Mouse (Mus musculus) forebrain, embryonic 10.5 days (tissue): ENCODE data around the gene Slc28a3. TPM values are rescaled to one million over a fixed set of nuclear protein-coding genes. Genes with fewer than 3 reads are reported as not detected.

Experiments used
- DNase-seq: peaks from one replicate; pipeline ENCODE4 v3.0.0-alpha.2; 2017; ENCODE audit warnings: low spot score; ENCODE audit errors: extremely low spot score
- H3K27ac ChIP-seq: fragments of 300-500 bp; sonication (generic); 2 replicates; pipeline ENCODE4 v1.5.1; 2016; ENCODE audit warnings: mild to moderate bottlenecking
- H3K27me3 ChIP-seq: fragments of 300-500 bp; sonication (generic); 2 replicates; pipeline ENCODE4 v1.6.1; 2016; ENCODE audit warnings: mild to moderate bottlenecking; ENCODE audit not compliant: poor library complexity, severe bottlenecking
- H3K36me3 ChIP-seq: fragments of 300-500 bp; sonication (generic); replicated peaks from 2 replicates; pipeline ENCODE4 v1.6.1; 2016; ENCODE audit warnings: mild to moderate bottlenecking, moderate library complexity
- H3K4me1 ChIP-seq: fragments of 300-500 bp; sonication (generic); 2 replicates; pipeline ENCODE4 v1.6.1; 2016
- H3K4me3 ChIP-seq: fragments of 300-500 bp; sonication (generic); 2 replicates; pipeline ENCODE4 v1.5.1; 2016; ENCODE audit warnings: mild to moderate bottlenecking, moderate library complexity
- H3K9me3 ChIP-seq: fragments of 300-500 bp; sonication (generic); 2 replicates; pipeline ENCODE4 v1.6.1; 2016; ENCODE audit warnings: mild to moderate bottlenecking, moderate library complexity
- WGBS: fragments of 180-500 bp; shearing (Covaris S2); methylation state at CpG from one replicate; pipeline ENCODE4 v1.1.7; 2016; 5-methylcytosine and 5-hydroxymethylcytosine counted together
- polyA plus RNA-seq: library from polyadenylated mRNA; unstranded; fragments of >200 nt; fragmentation: Nextera tagmentation; extraction: Ambion mirVana; gene quantifications from 2 replicates; pipeline ENCODE4 v1.2.1, GENCODE M21; 2016

Slc28a3 gene
- polyA plus RNA-seq = 0.06 TPM in 1 of 2 replicates, not detected in the other

DNA sequence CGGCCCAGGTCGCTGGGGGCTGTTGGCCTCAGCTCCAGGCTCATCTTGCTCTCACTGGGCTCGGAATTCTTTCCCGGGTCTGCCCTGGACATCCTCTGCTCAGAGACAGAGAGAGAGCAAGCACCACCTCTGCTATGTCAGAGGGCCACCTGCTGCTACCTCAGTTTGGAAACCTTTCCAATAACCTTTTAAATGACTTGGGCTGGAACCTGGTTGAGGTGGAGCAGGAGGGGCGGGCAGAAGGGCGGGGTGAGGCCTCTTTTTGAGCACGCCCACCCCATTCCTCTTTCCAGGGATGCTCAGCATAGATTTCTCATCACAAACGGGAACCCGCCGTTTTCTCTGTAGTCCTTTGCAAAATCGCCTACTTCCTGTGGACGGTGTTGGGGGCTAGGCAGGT, at the start of gene Slc28a3:
TSS of gene Slc28a3 (minus strand) at position 162 of the 400 bp plus-strand sequence.
- no peak for DNase-seq
- H3K4me1 ChIP-seq = peaks cover 18% of the 10 kb centered on the region
- H3K27ac ChIP-seq = no peak within 1 kb of the TSS
- no peak within 1 kb of the TSS for H3K4me3 ChIP-seq
- 8% methylated on average over 12 of the region's 12 CpGs for WGBS
- H3K36me3 ChIP-seq = no peaks in the 10 kb centered on the region
- H3K27me3 ChIP-seq = peaks cover 26% of the 10 kb centered on the region
- no peaks in the 10 kb centered on the region for H3K9me3 ChIP-seq

DNA sequence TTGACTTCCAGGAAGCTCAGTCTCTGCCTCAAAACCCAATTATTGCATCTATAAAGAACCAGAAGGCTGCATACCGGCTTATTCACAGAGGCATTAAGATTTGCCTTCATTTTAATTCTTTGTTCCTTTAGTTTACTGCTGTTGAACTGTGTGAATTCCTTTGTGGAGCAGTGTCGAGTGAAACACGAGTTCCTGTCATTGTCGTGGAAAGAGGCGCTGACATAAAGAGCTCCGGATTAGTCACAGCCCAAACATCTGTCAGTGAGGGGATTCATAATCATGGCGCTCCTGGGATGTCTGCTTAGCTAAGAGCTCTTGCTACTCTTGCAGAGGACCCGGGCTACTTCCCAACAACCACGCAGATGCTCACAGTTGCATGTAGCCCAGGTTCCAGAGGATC, 47.3 kb upstream of the Slc28a3 start:
- Histone ChIP-seq H3K36me3 (no peaks in the 10 kb centered on the region), H3K9me3 (no peaks in the 10 kb centered on the region; the same call in 1 of the 2 replicates), H3K4me3 (no peak overlapping the region), H3K27me3 (no peaks in the 10 kb centered on the region), H3K4me1 (peaks cover 8% of the 10 kb centered on the region), H3K27ac (no peak overlapping the region)
- WGBS = 52% methylated on average over 9 of the region's 9 CpGs
- no peak for DNase-seq

DNA sequence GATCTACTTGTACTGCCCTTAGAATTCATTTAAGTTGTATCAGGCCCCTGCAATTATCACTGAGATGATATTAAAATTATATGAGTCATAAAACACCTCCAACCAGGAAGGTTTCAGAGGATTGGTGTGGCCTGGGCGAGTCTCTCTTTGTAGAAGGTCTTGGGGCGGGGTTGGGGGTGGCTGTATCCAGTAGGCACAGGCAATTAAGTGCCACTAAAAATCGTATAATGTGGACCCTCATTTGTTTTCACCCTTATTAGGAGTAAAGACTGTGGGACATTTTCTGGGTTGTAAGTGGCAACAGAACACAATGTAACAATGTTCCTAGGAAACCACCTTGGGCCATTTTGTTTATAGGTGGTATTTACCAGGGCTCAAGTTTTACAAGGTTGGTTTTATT, 46.2 kb upstream of the Slc28a3 start:
- Histone ChIP-seq H3K4me1 (peaks cover 8% of the 10 kb centered on the region), H3K27me3 (no peaks in the 10 kb centered on the region), H3K36me3 (no peaks in the 10 kb centered on the region), H3K9me3 (no peaks in the 10 kb centered on the region; the same call in 1 of the 2 replicates), H3K4me3 (no peak overlapping the region), H3K27ac (no peak overlapping the region)
- 86% methylated on average over 3 of the region's 3 CpGs for WGBS
- DNase-seq = no peak

DNA sequence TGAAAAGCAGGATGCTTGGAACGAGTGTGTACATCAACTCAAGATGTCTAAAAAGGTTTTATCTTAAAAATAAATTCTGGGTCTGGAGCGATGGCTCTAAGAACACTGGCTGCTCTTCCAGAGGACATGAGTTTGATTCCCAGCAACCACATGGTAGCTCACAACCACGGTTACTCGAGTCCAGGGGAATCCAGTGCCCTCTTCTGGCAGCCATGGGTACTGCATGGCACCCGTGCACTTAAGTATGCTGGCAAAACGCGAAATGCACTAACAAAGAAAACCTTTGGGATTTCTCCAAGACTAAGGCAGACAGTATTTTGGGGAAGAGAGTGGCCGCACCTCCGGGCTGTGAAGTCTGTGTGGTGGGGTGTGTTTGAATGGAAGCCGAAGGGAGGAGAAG, 44.9 kb upstream of the Slc28a3 start:
- Histone ChIP-seq H3K4me1 (peaks cover 8% of the 10 kb centered on the region), H3K9me3 (no peaks in the 10 kb centered on the region; the same call in 1 of the 2 replicates), H3K27ac (no peak overlapping the region), H3K27me3 (no peaks in the 10 kb centered on the region), H3K4me3 (no peak overlapping the region), H3K36me3 (no peaks in the 10 kb centered on the region)
- 81% methylated on average over 10 of the region's 10 CpGs for WGBS
- DNase-seq = no peak

DNA sequence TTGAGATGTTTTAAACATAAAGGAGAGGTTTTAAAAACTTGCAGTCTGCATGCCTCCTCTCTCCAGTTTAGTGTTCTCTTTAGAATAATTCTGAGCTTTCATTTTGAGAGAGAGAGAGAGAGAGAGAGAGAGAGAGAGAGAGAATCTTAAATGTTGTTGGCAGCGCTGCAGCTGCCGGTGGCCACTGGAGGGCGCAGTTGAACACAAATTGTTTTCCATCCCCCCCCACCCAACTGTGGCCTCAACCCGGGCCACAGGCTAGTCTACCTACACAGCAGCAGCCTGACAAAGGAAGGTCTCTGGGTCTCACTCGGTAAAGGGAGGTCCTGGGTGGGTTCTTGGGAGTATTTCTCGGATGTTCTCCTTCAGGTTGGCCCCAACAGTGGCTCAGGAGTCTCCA, 29.7 kb upstream of the Slc28a3 start:
- H3K9me3 ChIP-seq = no peaks in the 10 kb centered on the region
- H3K27ac ChIP-seq = no peak overlapping the region
- H3K36me3 ChIP-seq = no peaks in the 10 kb centered on the region
- H3K4me1 ChIP-seq = no peaks in the 10 kb centered on the region
- H3K4me3 ChIP-seq = no peak overlapping the region
- H3K27me3 ChIP-seq = no peaks in the 10 kb centered on the region
- DNase-seq = peak; percentile 60
- WGBS = 13% methylated on average over 6 of the region's 6 CpGs

DNA sequence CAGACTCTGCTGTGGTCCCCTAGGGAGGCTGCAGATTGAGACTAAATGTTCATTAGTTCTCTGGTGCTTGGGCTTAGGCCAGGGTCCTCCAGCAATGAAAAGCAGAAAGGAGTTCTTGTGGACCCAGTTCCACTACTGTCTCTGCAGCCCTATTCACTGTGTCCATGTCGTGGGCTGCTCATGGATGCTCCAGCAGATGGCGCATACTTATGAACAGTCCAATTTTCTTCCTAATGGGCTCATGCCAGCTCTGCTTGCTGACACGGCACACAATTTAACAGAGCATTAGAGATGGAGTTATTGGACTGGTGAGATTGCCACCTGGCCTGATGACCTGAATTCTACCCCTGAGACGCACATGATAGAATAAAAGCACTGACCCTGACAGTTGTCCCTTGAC, 28.3 kb upstream of the Slc28a3 start:
- Histone ChIP-seq H3K4me3 (no peak overlapping the region), H3K4me1 (peaks cover under 1% of the 10 kb centered on the region; the same call in 1 of the 2 replicates), H3K27ac (no peak overlapping the region), H3K9me3 (no peaks in the 10 kb centered on the region), H3K27me3 (peaks cover under 1% of the 10 kb centered on the region; the same call in 1 of the 2 replicates), H3K36me3 (no peaks in the 10 kb centered on the region)
- DNase-seq = no peak
- WGBS = 54% methylated on average over 4 of the region's 4 CpGs

DNA sequence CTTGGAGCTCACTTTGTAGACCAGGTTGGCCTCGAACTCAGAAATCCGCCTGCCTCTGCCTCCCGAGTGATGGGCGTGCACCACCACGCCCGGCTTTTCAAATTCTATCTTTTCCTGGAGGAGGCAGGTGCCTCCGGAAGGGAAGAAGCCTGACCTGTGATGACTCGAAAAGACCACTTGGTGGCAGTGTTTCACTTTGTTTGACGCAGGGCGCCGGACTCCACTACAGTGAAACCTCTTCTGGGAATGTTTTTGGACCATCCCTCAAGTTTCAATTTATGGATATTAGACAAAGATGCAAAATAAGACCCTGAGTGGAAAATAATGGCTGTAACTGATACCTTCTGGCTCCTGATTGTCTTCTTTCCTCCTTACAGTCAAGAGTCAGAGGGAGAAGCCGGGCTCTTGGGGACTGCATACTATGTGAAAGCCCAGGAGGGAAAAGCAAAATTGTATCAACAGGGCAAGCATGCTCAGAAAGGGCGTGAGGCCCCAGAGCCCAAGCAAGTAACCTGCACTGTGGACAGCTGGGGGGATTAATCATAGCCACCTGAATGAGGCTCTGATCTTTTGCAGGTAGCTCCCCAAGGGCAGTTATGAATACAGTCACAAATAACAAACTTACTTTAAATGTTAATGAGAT, 26.8 kb upstream of the Slc28a3 start:
- no peak overlapping the region for H3K4me3 ChIP-seq
- peaks cover 15% of the 10 kb centered on the region for H3K27me3 ChIP-seq
- WGBS = 21% methylated on average over 13 of the region's 13 CpGs
- H3K36me3 ChIP-seq = no peaks in the 10 kb centered on the region
- H3K4me1 ChIP-seq = peaks cover 8% of the 10 kb centered on the region
- peak; percentile 54 for DNase-seq
- H3K9me3 ChIP-seq = no peaks in the 10 kb centered on the region
- no peak overlapping the region for H3K27ac ChIP-seq

DNA sequence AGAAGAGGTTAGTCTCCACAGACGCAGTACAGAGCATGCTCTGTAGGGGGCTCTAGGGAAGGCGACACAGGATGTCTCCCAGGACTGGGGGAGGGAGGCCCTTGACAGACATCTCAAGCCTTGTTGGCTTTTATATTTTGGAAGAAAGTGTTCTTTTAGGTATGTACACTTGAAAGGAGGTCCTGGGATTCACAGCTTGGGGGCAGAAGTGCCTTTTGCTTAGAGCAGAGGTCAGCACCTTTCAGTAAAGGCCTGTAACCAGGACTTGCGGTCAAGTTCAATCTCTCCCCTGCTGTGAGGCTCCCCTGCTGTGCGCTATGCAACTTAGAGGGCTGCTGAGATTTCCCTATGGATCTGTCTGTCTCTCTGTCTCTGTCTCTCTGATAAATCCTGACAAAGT, 23.2 kb upstream of the Slc28a3 start:
- no peaks in the 10 kb centered on the region for H3K36me3 ChIP-seq
- WGBS = 20% methylated on average over 4 of the region's 4 CpGs
- peaks cover 25% of the 10 kb centered on the region for H3K4me1 ChIP-seq
- peaks cover 17% of the 10 kb centered on the region for H3K27me3 ChIP-seq
- no peak overlapping the region for H3K27ac ChIP-seq
- H3K9me3 ChIP-seq = no peaks in the 10 kb centered on the region
- DNase-seq = no peak
- H3K4me3 ChIP-seq = no peak overlapping the region

DNA sequence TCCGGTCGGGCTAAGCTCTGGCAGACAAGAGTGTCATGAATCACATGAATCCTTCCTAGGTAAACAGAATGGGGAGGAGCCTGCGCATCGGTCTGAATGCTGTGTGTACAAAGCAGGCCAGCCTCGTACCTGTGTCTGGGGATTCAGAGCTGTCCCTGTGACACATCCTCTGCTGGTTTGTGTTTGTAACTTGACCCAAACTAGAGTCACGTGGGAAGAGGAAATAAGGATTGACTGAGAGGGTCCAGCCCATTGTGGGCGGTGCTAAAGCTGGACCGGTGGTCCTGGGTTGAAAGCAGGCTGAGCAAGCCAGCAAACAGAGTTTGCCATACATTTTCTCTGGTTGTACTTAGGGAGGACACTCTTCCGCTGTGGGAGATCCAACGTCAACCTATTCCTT, 20.1 kb upstream of the Slc28a3 start:
- Histone ChIP-seq H3K4me1 (peaks cover 27% of the 10 kb centered on the region), H3K4me3 (no peak overlapping the region), H3K9me3 (no peaks in the 10 kb centered on the region), H3K27ac (no peak overlapping the region), H3K36me3 (no peaks in the 10 kb centered on the region), H3K27me3 (peaks cover 17% of the 10 kb centered on the region)
- 38% methylated on average over 10 of the region's 10 CpGs for whole genome bisulfite sequencing
- no peak for DNase-seq

DNA sequence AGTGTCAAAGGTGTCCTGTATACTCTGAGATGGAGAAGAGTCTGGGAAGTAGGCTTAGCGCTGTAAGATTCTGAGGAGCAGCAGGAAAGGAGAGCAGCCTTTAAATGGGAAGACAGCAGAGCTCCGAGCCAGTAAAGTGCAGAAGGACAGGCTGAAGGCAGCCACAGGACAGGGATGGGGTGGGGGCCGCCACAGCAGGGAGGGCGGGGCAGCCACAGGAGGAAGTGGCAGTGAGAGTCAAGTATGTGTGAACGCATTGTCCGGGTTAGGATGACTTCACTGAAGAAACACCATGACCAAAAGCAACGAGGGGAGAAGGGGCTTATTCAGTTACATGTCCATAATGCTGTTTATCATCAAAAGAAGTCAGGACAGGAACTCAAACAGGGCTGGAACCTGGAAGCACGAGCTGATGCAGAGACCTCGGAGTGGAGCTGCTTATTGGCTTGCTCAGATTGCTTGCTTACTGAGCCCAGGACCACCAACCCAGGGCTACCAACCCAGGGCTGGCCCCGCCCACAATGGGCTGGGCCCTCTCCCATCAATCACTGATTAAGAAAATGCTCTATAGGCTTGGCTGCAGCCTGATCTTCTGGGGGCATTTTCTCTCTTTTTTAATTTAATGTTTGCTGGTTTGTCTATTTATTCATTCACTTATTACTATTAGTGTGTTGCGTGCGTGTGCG, 18.8 kb upstream of the Slc28a3 start:
- H3K36me3 ChIP-seq = no peaks in the 10 kb centered on the region
- DNase-seq = peak; percentile 37
- 26% methylated on average over 13 of the region's 13 CpGs for WGBS
- H3K9me3 ChIP-seq = no peaks in the 10 kb centered on the region
- peak overlapping the region; percentile 39 for H3K4me3 ChIP-seq
- peak overlapping the region; percentile 44; the same call in 1 of the 2 replicates for H3K27ac ChIP-seq
- peaks cover 17% of the 10 kb centered on the region for H3K27me3 ChIP-seq
- peaks cover 27% of the 10 kb centered on the region for H3K4me1 ChIP-seq

DNA sequence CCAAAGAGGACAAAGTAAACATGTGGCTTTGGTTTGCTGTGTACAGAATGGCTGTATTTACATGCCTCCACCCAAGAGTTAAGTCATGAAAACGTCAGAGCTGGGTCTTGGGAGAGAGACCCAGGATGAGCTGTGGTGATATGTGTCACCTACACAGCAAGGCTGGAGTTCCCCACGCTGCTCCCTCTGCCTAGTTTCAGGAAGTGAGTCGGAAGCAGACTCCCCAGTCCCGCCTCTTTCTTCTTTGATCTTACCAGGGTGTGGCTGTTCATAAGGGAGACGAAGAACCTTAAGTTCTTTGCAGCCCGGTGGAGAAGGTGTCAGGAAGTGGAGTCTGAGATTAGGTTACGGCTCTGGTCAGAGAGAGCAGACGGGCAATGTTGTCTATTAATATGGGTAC, 12.0 kb upstream of the Slc28a3 start:
- Histone ChIP-seq H3K27ac (no peak overlapping the region), H3K27me3 (no peaks in the 10 kb centered on the region), H3K9me3 (no peaks in the 10 kb centered on the region), H3K4me3 (no peak overlapping the region), H3K4me1 (no peaks in the 10 kb centered on the region), H3K36me3 (no peaks in the 10 kb centered on the region)
- WGBS = 72% methylated on average over 8 of the region's 8 CpGs
- DNase-seq = no peak

DNA sequence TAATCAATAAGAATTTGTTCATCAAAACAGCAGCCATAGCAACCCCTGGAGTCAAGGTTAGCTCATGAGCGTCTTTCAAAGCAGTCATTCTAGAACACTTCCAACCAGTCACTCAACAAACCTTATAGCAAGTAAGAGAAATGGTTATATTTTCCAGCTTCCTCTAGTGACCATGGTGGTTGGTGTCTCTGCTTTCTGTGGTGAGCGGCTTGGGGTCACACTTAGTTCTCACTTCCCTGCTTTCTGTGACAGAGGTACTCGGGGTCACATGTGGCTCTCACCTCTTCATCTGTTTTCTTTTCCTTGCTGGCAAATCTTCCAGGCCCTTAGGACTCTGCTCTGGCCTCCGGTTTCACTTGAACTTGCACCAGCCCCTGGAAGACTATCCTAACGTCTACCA, 8.6 kb upstream of the Slc28a3 start:
- no peaks in the 10 kb centered on the region for H3K36me3 ChIP-seq
- H3K9me3 ChIP-seq = no peaks in the 10 kb centered on the region
- no peak for DNase-seq
- H3K27ac ChIP-seq = no peak overlapping the region
- 81% methylated on average over 5 of the region's 5 CpGs for WGBS
- H3K4me3 ChIP-seq = no peak overlapping the region
- H3K4me1 ChIP-seq = no peaks in the 10 kb centered on the region
- no peaks in the 10 kb centered on the region for H3K27me3 ChIP-seq

DNA sequence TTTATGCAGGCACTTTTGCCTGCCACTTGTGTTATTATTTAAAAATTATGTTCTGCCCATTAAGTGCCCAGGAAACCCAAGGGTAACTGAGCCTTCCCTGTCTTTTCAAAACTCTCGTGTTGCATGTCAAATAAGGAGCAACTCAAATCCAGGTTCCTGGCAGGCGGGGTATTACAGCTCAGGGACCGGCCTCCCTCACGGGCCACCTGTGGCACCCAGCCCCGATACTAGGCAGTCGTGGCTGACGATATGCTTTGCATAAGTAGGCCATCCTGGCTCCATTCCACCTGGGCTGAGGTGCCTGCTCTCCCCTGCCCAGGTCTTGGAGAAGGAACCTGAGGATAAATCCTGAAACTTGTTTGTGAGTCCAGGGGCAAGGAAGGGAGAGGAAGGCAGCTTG, 618 bp downstream of the Slc28a3 start:
- no peak for DNase-seq

More for the DNA sequence above, 618 bp downstream of the Slc28a3 start:
- H3K36me3 ChIP-seq = no peaks in the 10 kb centered on the region
- no peak overlapping the region for H3K27ac ChIP-seq
- peaks cover 18% of the 10 kb centered on the region for H3K4me1 ChIP-seq
- WGBS = 24% methylated on average over 7 of the region's 7 CpGs
- H3K27me3 ChIP-seq = peaks cover 26% of the 10 kb centered on the region
- H3K4me3 ChIP-seq = no peak overlapping the region
- H3K9me3 ChIP-seq = no peaks in the 10 kb centered on the region
